Mouse (Mus musculus): Measurements from ENCODE around the gene Prss56. TPM values are rescaled to one million over a fixed set of nuclear protein-coding genes. Genes with fewer than 3 reads are reported as not detected.
A peak's percentile ranks its signal among the peaks of the same experiment; 100 is the strongest.

The Prss56 gene
- total and polyA plus RNA-seq, 3 experiments, result not detected

DNA sequence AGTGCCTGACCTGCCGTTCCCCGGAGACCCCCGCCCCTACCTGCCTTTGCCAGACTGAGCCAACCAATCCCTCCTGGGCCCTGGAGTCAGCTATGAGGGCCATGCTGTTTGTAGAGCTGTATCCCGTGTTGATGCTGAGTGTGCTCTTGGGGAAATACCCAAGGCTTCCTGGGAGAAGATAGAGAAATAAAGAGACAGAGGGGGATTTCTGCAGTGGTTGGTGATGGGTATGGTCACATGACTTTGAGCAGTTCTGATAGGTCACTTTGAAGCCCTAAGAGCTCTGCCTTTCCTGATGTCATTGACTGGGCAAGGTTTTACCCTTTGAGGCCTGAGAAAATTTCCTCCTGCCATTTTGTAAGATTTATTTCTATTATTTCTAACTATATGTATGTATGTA, 28.3 kb downstream of the Prss56 start:
- dilution Hi-C loops (cut with MboI; ENCODE audit: extremely low pct_ligation_motif_present, extremely low pct_unique_long_range_greater_than_20kb, low sequenced_read_pairs), result no loop called here
- TF ChIP-seq POLR2AphosphoS2 (IDR thresholded peaks at IDR 0.05; ENCODE audit: low read depth, low read length) (no peak), EP300 (IDR thresholded peaks at IDR 0.05; ENCODE audit: low read length) (no peak), CHD2 (IDR thresholded peaks at IDR 0.05; ENCODE audit: low read length) (no peak), MEF2A (IDR thresholded peaks at IDR 0.05; ENCODE audit: borderline replicate concordance, low read depth, low read length) (no peak), NELFE (IDR thresholded peaks at IDR 0.05; ENCODE audit: low read depth, low read length) (peak; percentile 51; the same call in 1 of the 2 replicates), ZMIZ1 (IDR thresholded peaks at IDR 0.05; ENCODE audit: low read depth, low read length) (no peak), NRF1 (IDR thresholded peaks at IDR 0.05; ENCODE audit: low read depth, low read length) (no peak), ELF1 (IDR thresholded peaks at IDR 0.05; ENCODE audit: low read depth, low read length) (peak; percentile 46; the same call in 1 of the 2 replicates), IRF4 (IDR thresholded peaks at IDR 0.05; ENCODE audit: low read depth, low read length) (peak; percentile 38; the same call in 1 of the 2 replicates), CHD1 (IDR thresholded peaks at IDR 0.05; ENCODE audit: low read depth, low read length) (no peak; the same call in 1 of the 2 replicates), ETS1 (conservative IDR thresholded peaks at IDR 0.05; ENCODE audit: low read depth, low read length) (peak; percentile 34; the same call in 1 of the 2 replicates), USF2 (conservative IDR thresholded peaks at IDR 0.05; ENCODE audit: low read depth, low read length) (peak; percentile 78), UBTF (IDR thresholded peaks at IDR 0.05; ENCODE audit: low read depth, low read length) (no peak), ZNF384 (IDR thresholded peaks at IDR 0.05; ENCODE audit: low read depth, low read length) (no peak), RAD21 (IDR thresholded peaks at IDR 0.05; ENCODE audit: low read depth, low read length) (no peak), PAX5 (IDR thresholded peaks at IDR 0.05; ENCODE audit: low read length) (no peak), SMC3 (IDR thresholded peaks at IDR 0.05; ENCODE audit: low read depth, low read length) (no peak), ZKSCAN1 (IDR thresholded peaks at IDR 0.05; ENCODE audit: borderline replicate concordance, low read depth, low read length) (no peak), E2F4 (IDR thresholded peaks at IDR 0.05; ENCODE audit: insufficient replicate concordance, low read depth, low read length) (no peak), GABPA (IDR thresholded peaks at IDR 0.05; ENCODE audit: insufficient replicate concordance, low read depth, low read length) (no peak), CTCF (conservative IDR thresholded peaks at IDR 0.05 in 1 of 2, IDR thresholded peaks at IDR 0.05 in 1 of 2; ENCODE audit: low read depth in 2 of 2, low read length in 2 of 2) (no peak), TCF12 (IDR thresholded peaks at IDR 0.05; ENCODE audit: low read depth, low read length) (no peak), MAFK (IDR thresholded peaks at IDR 0.05; ENCODE audit: insufficient replicate concordance, low read length) (no peak), HCFC1 (IDR thresholded peaks at IDR 0.05; ENCODE audit: low read depth, low read length) (peak; percentile 17; the same call in 1 of the 2 replicates), SIN3A (IDR thresholded peaks at IDR 0.05; ENCODE audit: low read length) (no peak), JUN (IDR thresholded peaks at IDR 0.05; ENCODE audit: insufficient read depth, low read depth, low read length) (no peak), MAZ (IDR thresholded peaks at IDR 0.05; ENCODE audit: low read depth, low read length) (no peak), MYC (IDR thresholded peaks at IDR 0.05; ENCODE audit: low read depth, low read length) (0 out of 2 replicates have a peak, but pooled peaks have one; percentile 45), BHLHE40 (IDR thresholded peaks at IDR 0.05; ENCODE audit: low read depth, low read length) (peak; percentile 47), MAX (IDR thresholded peaks at IDR 0.05; ENCODE audit: low read length) (peak; percentile 71), ZC3H11A (IDR thresholded peaks at IDR 0.05; ENCODE audit: low read depth, low read length) (no peak), KAT2A (IDR thresholded peaks at IDR 0.05; ENCODE audit: insufficient replicate concordance, low read length) (no peak), TBP (conservative IDR thresholded peaks at IDR 0.05; ENCODE audit: low read depth, low read length) (peak; percentile 72), RCOR1 (conservative IDR thresholded peaks at IDR 0.05; ENCODE audit: low read depth, low read length) (no peak), POLR2A (IDR thresholded peaks at IDR 0.05; ENCODE audit: low read depth, low read length) (peak; percentile 36; the same call in 1 of the 2 replicates), USF1 (IDR thresholded peaks at IDR 0.05; ENCODE audit: low read depth, low read length) (peak; percentile 82), MXI1 (IDR thresholded peaks at IDR 0.05; ENCODE audit: low read depth, low read length) (no peak), JUND (conservative IDR thresholded peaks at IDR 0.05; ENCODE audit: low read depth, low read length) (no peak)
- no peak overlapping the region for H3K27ac ChIP-seq (ENCODE audit: insufficient read depth, low read depth)
- H3K4me2 ChIP-seq (ENCODE audit: insufficient read depth, low read depth, poor library complexity, severe bottlenecking), result no peak overlapping the region; the same call in 1 of the 2 replicates
- H3K36me3 ChIP-seq (replicated peaks in 1 of 2; ENCODE audit: control insufficient read depth in 1 of 2, insufficient read depth in 1 of 2, low read length in 1 of 2), result peaks cover 0 to 24% of the 10 kb centered on the region in 2 experiments
- H3K4me3 ChIP-seq (replicated peaks in 1 of 3; ENCODE audit: low read depth in 2 of 3, low read length in 2 of 3, poor library complexity in 1 of 3), result peak overlapping the region; percentile 29 to 66 (median 34)
- H3K79me2 ChIP-seq (replicated peaks; ENCODE audit: control insufficient read depth, extremely low read depth, insufficient read depth, poor library complexity, severe bottlenecking), result peaks cover 28% of the 10 kb centered on the region
- no peaks in the 10 kb centered on the region for H3K27me3 ChIP-seq (replicated peaks)
- H3K9ac ChIP-seq (ENCODE audit: insufficient read depth, low read depth), result peak overlapping the region; percentile 8; the same call in 1 of the 2 replicates
- DNase-seq (ENCODE audit: extremely low read depth), result peak; percentile 87
- H3K9me3 ChIP-seq (replicated peaks; ENCODE audit: low read length), result no peaks in the 10 kb centered on the region
- in situ Hi-C loops (cut with MboI; ENCODE audit: low pct_ligation_motif_present, low pct_unique_long_range_greater_than_20kb, low sequenced_read_pairs), result no loop called here
- H3K4me1 ChIP-seq (ENCODE audit: control insufficient read depth in 1 of 2, insufficient read depth in 2 of 2), result peaks cover 12 to 57% of the 10 kb centered on the region in 2 experiments
